Mouse (Mus musculus) testis, adult 2 months (tissue): ENCODE measurements around the gene Gm21093. TPM values are rescaled to one million over a fixed set of nuclear protein-coding genes. Genes with fewer than 3 reads are reported as not detected.
"Not testable (repeated sequence)": the region's sequence is repeated elsewhere in the genome, so short reads cannot be mapped to it uniquely, and the experiment has no call there.

Experiments used
- H3K27ac ChIP-seq: fragments of 200-500 bp; 2 replicates; pipeline ENCODE4 v1.5.1; 2012; ENCODE audit warnings: low read depth, low read length; ENCODE audit not compliant: control insufficient read depth, insufficient read depth
- H3K27me3 ChIP-seq: fragments of 200-500 bp; 2 replicates; pipeline ENCODE4 v1.6.1; 2012; ENCODE audit warnings: mild to moderate bottlenecking, low read length, moderate library complexity; ENCODE audit not compliant: control insufficient read depth, insufficient read depth
- H3K36me3 ChIP-seq: fragments of 200-500 bp; 2 replicates; pipeline ENCODE4 v1.6.1; 2012; ENCODE audit warnings: mild to moderate bottlenecking, low read length; ENCODE audit not compliant: control insufficient read depth, insufficient read depth
- H3K4me1 ChIP-seq: fragments of 200-500 bp; 2 replicates; pipeline ENCODE4 v1.6.1; 2012; ENCODE audit warnings: low read length; ENCODE audit not compliant: control insufficient read depth, insufficient read depth
- H3K4me3 ChIP-seq: fragments of 200-500 bp; 2 replicates; pipeline ENCODE4 v1.5.1; 2012; ENCODE audit warnings: low read depth, mild to moderate bottlenecking, low read length, moderate library complexity, mixed read lengths; ENCODE audit not compliant: control insufficient read depth
- polyA plus RNA-seq: library from polyadenylated mRNA; depleted of rRNA; stranded (reverse); fragments of >200 nt; gene quantifications from 2 replicates; pipeline ENCODE4 v1.2.3, GENCODE M21; 2012; rRNA removed

The Gm21093 gene
- polyA plus RNA-seq, result not detected in 2 replicates

DNA sequence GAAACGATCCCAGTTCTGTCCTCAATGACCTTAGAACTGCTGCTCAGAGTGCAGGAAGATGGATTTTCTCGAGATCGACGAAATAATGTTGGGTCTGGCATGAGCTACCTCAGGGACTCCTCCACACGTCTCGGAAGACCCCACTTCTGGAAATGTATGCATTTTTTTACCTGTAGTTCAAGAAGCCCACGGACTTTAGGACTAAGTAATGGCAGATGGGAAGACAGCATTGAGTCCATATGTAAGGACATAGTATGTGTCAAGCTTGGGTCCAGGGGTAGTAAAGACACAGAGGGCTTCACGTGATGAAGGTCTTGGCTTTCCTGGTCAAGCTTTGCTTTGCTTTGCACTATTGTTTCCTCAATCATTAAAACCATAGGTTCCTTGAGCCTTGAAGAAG is at the start of gene Gm21093:
TSS of gene Gm21093 (minus strand) at position 101 of the 400 bp plus-strand sequence.
- not testable (repeated sequence) for H3K36me3 ChIP-seq, H3K27ac ChIP-seq, H3K4me1 ChIP-seq, H3K27me3 ChIP-seq, H3K4me3 ChIP-seq

Other genes starting within 250 kb of the Gm21093 start
- gene Gm21541, start 131.1 kb downstream of the Gm21093 start, polyA plus RNA-seq, result not detected in 2 replicates
- gene Gm20878, start 93.2 kb downstream of the Gm21093 start, polyA plus RNA-seq, result 52.9 and 68.6 TPM in 2 replicates
- gene Fam205a4, start 68.7 kb downstream of the Gm21093 start, polyA plus RNA-seq, result 8.9 and 9.7 TPM in 2 replicates
- not detected in 2 replicates for gene Gm3893, start 56.5 kb upstream of the Gm21093 start, polyA plus RNA-seq
- 0.28 TPM in 1 of 2 replicates, not detected in the other for gene Gm13304, start 80.1 kb upstream of the Gm21093 start, polyA plus RNA-seq
- 65.1 and 89.5 TPM in 2 replicates for gene Gm13306, start 118.7 kb upstream of the Gm21093 start, polyA plus RNA-seq
- gene Gm13305, start 133.9 kb upstream of the Gm21093 start, polyA plus RNA-seq, result 7.8 and 8.0 TPM in 2 replicates
- not detected in 2 replicates for gene Gm10600, start 205.9 kb upstream of the Gm21093 start, polyA plus RNA-seq
- not detected in 2 replicates for gene Ccl21b, start 221.0 kb upstream of the Gm21093 start, polyA plus RNA-seq